In the genomic region with DNA sequence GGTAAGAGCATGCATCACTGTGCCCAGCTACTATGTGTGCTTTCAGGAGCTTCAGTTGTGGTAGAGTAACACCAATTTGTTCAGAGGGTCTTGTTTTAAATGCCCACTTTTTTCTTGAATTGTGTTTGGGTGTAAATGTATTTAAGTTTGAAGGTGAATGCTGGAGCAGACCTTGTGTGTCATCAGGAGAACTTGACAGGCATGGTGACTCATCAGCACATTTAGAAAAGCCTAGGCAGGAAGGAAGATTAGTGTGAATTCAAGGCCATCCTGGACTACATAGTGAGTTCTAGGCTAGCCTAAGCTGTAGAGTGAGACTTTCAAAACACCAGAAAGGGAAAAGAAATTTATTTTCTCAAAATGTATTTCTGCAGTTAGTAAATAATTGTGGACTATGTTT, we compare ENCODE assay signal across 32 mouse cellular contexts. TPM values are rescaled to one million over a fixed set of nuclear protein-coding genes. Genes with fewer than 3 reads are reported as not detected.
DNase-seq lines count a peak whose midpoint lies in the region; ATAC-seq and TF ChIP-seq lines count a peak whose summit lies in the region.
"Had no signal": no experiment of that assay in that cellular context is flagged by ENCODE, and none has a peak within 500 bp of the region (broad histone marks: within the 10 kb centered on the region; RNA-seq: fewer than 3 reads in every experiment).

No protein-coding gene starts in this region.

- TF ChIP-seq CTCF in gastrocnemius, adult 2 months (IDR thresholded peaks at IDR 0.05), result no peak
- no peak for TF ChIP-seq CTCF in liver, postnatal 0 days (IDR thresholded peaks at IDR 0.05; ENCODE audit: low read depth)
- TF ChIP-seq CTCF in forebrain, postnatal 0 days (IDR thresholded peaks at IDR 0.05; ENCODE audit: low read depth), result no peak
- TF ChIP-seq CTCF in layer of hippocampus, adult 2 months (conservative IDR thresholded peaks at IDR 0.05), result no peak

- peak overlapping the region; percentile 38; the same call in 1 of the 2 replicates for H3K27ac ChIP-seq in gastrocnemius, adult 2 months
- no peak overlapping the region for H3K27ac ChIP-seq in liver, embryonic 11.5 days (ENCODE audit: low read depth, low read length)
- no peak overlapping the region for H3K27ac ChIP-seq in liver, postnatal 0 days (ENCODE audit: low read depth)
- no peak overlapping the region for H3K27ac ChIP-seq in forebrain, postnatal 0 days (ENCODE audit: low read depth, low read length)
- no peak overlapping the region for H3K27ac ChIP-seq in layer of hippocampus, adult 2 months
- H3K27ac ChIP-seq: embryonic facial prominence, embryonic 10.5 days; embryonic facial prominence, embryonic 13.5 days; forebrain, embryonic 12.5 days; forebrain, embryonic 15.5 days; heart, embryonic 15.5 days; hindbrain, embryonic 14.5 days; hindbrain, postnatal 0 days had no signal

- DNase-seq in gastrocnemius, adult 2 months, result no peak
- DNase-seq in gastrocnemius, postnatal 25 days, result no peak
- DNase-seq in liver, embryonic 11.5 days (ENCODE audit: low spot score), result no peak
- DNase-seq in liver, postnatal 0 days, result no peak
- DNase-seq in 416B (ENCODE audit: low read depth), result peak; percentile 81
- DNase-seq in brain, adult 2 months (ENCODE audit: low read depth, low spot score), result peak; percentile 41
- no peak for DNase-seq in forebrain, postnatal 0 days
- DNase-seq in layer of hippocampus, adult 2 months (ENCODE audit: low spot score in 2 of 2), result no peak
- DNase-seq: adrenal gland, adult 8-10 months; adrenal gland, postnatal 36 days; B cell, adult 2 months; cerebellum, adult 11 months; cerebellum, adult 2 months; cerebellum, postnatal 10 days; cerebellum, postnatal 36 days; embryo, embryonic 11 days; gastrocnemius, postnatal 14 days; heart, postnatal 14 days; heart, postnatal 4 days; kidney, adult 18-20 months had no signal

- H3K9ac ChIP-seq in liver, embryonic 11.5 days (ENCODE audit: low read depth, low read length), result no peak overlapping the region
- H3K9ac ChIP-seq in liver, postnatal 0 days (replicated peaks), result no peak overlapping the region
- H3K9ac ChIP-seq in forebrain, postnatal 0 days, result no peak overlapping the region
- H3K9ac ChIP-seq: embryonic facial prominence, embryonic 13.5 days; forebrain, embryonic 12.5 days; forebrain, embryonic 15.5 days; heart, embryonic 15.5 days; hindbrain, embryonic 14.5 days had no signal

- no peaks in the 10 kb centered on the region for H3K36me3 ChIP-seq in liver, embryonic 11.5 days (ENCODE audit: control insufficient read depth, insufficient read depth, low read length)
- no peaks in the 10 kb centered on the region for H3K36me3 ChIP-seq in liver, postnatal 0 days (replicated peaks; ENCODE audit: insufficient read depth, low read length)
- H3K36me3 ChIP-seq in forebrain, postnatal 0 days (ENCODE audit: insufficient read depth), result no peaks in the 10 kb centered on the region
- H3K36me3 ChIP-seq: embryonic facial prominence, embryonic 13.5 days; forebrain, embryonic 12.5 days; forebrain, embryonic 15.5 days; heart, embryonic 15.5 days had no signal

- no peak for TF ChIP-seq EP300 in liver, postnatal 0 days (IDR thresholded peaks at IDR 0.05; ENCODE audit: low read depth)

- H3K9me3 ChIP-seq in liver, embryonic 11.5 days (ENCODE audit: control insufficient read depth, low read length), result no peaks in the 10 kb centered on the region
- H3K9me3 ChIP-seq in liver, postnatal 0 days (ENCODE audit: low read length), result no peaks in the 10 kb centered on the region
- H3K9me3 ChIP-seq in forebrain, postnatal 0 days (ENCODE audit: low read length), result no peaks in the 10 kb centered on the region
- H3K9me3 ChIP-seq: embryonic facial prominence, embryonic 10.5 days; embryonic facial prominence, embryonic 13.5 days; forebrain, embryonic 12.5 days; forebrain, embryonic 15.5 days; G1E; heart, embryonic 15.5 days had no signal

- no peak for ATAC-seq in liver, embryonic 11.5 days (replicated peaks; ENCODE audit: low FRiP score)
- ATAC-seq in liver, postnatal 0 days, result no peak
- no peak for ATAC-seq in forebrain, postnatal 0 days
- ATAC-seq: forebrain, embryonic 15.5 days; hindbrain, postnatal 0 days; inflammation-experienced regulatory T-cells, adult 6 months; intestine, embryonic 16.5 days had no signal

- H3K4me2 ChIP-seq in liver, embryonic 11.5 days, result peak overlapping the region; percentile 17; the same call in 1 of the 2 replicates
- no peak overlapping the region for H3K4me2 ChIP-seq in liver, postnatal 0 days (ENCODE audit: low read depth, low read length)
- no peak overlapping the region for H3K4me2 ChIP-seq in forebrain, postnatal 0 days (ENCODE audit: low read depth)
- H3K4me2 ChIP-seq: embryonic facial prominence, embryonic 13.5 days; forebrain, embryonic 12.5 days; forebrain, embryonic 15.5 days; heart, embryonic 11.5 days; heart, embryonic 15.5 days; hindbrain, embryonic 14.5 days had no signal

- H3K4me3 ChIP-seq in gastrocnemius, adult 2 months, result no peak overlapping the region
- no peak overlapping the region for H3K4me3 ChIP-seq in liver, embryonic 11.5 days (ENCODE audit: low read depth, low read length)
- no peak overlapping the region for H3K4me3 ChIP-seq in liver, postnatal 0 days (ENCODE audit: low read depth, low read length)
- H3K4me3 ChIP-seq in forebrain, postnatal 0 days (ENCODE audit: low read depth, low read length), result no peak overlapping the region
- H3K4me3 ChIP-seq in layer of hippocampus, adult 2 months, result no peak overlapping the region
- H3K4me3 ChIP-seq: embryonic facial prominence, embryonic 10.5 days; embryonic facial prominence, embryonic 13.5 days; forebrain, embryonic 12.5 days; forebrain, embryonic 15.5 days; heart, embryonic 15.5 days had no signal

- peaks cover 18% of the 10 kb centered on the region for H3K4me1 ChIP-seq in liver, embryonic 11.5 days (replicated peaks; ENCODE audit: control insufficient read depth, insufficient read depth, low read length)
- H3K4me1 ChIP-seq in liver, postnatal 0 days (ENCODE audit: insufficient read depth), result peaks cover 23% of the 10 kb centered on the region
- peaks cover 25% of the 10 kb centered on the region; the same call in 1 of the 2 replicates for H3K4me1 ChIP-seq in forebrain, postnatal 0 days (ENCODE audit: insufficient read depth)

- H3K27me3 ChIP-seq in liver, embryonic 11.5 days (replicated peaks; ENCODE audit: control insufficient read depth, insufficient read depth, low read length), result no peaks in the 10 kb centered on the region
- no peaks in the 10 kb centered on the region for H3K27me3 ChIP-seq in liver, postnatal 0 days (ENCODE audit: insufficient read depth, low read length)
- H3K27me3 ChIP-seq in forebrain, postnatal 0 days (ENCODE audit: insufficient read depth, low read length), result no peaks in the 10 kb centered on the region
- H3K27me3 ChIP-seq: CH12.LX; embryonic facial prominence, embryonic 13.5 days; forebrain, embryonic 12.5 days; forebrain, embryonic 15.5 days; heart, embryonic 15.5 days had no signal

- intact Hi-C loops in gastrocnemius, adult 2 months (cut with DNase I), result loop anchor here (5.0 kb wide), 1 partner anchor 39 kb away; no protein-coding TSS in a partner anchor

RNA-seq across cellular contexts. Expression of a gene that starts 2.8 kb away (rescaled TPM):
- 10 to 100 TPM; 65.5 to 79.9 TPM for total RNA-seq in gastrocnemius, adult 2 months (2021)
- 10 to 100 TPM; 65.7 to 75.2 TPM for total RNA-seq in gastrocnemius, postnatal 25 days (2021)
- 205 and 214 TPM in 2 replicates for polyA plus RNA-seq in liver, embryonic 11.5 days (2014; fragmentation: Nextera tagmentation; extraction: Ambion mirVana)
- polyA plus RNA-seq in liver, postnatal 0 days (2015; fragmentation: Nextera tagmentation; extraction: Ambion mirVana), result 59.1 and 60.9 TPM in 2 replicates
- total RNA-seq in forebrain, postnatal 0 days (2014; rRNA removed), result 76.2 and 83.0 TPM in 2 replicates
- 127 and 141 TPM in 2 replicates for polyA plus RNA-seq in forebrain, postnatal 0 days (2015; fragmentation: Nextera tagmentation; extraction: Ambion mirVana)
- 100 to 1,000 TPM; 107 to 108 TPM for total RNA-seq in layer of hippocampus, adult 2 months (2021)

RNA-seq across cellular contexts. Expression of a gene that starts 3.3 kb away (rescaled TPM):
- total RNA-seq in gastrocnemius, adult 2 months (2021), result 10 to 100 TPM; 34.2 to 35.6 TPM
- 10 to 100 TPM; 22.9 to 23.9 TPM for total RNA-seq in gastrocnemius, postnatal 25 days (2021)
- 11.1 and 13.4 TPM in 2 replicates for polyA plus RNA-seq in liver, embryonic 11.5 days (2014; fragmentation: Nextera tagmentation; extraction: Ambion mirVana)
- polyA plus RNA-seq in liver, postnatal 0 days (2015; fragmentation: Nextera tagmentation; extraction: Ambion mirVana), result 3.7 and 4.1 TPM in 2 replicates
- 25.9 and 28.9 TPM in 2 replicates for total RNA-seq in forebrain, postnatal 0 days (2014; rRNA removed)
- polyA plus RNA-seq in forebrain, postnatal 0 days (2015; fragmentation: Nextera tagmentation; extraction: Ambion mirVana), result 6.8 and 12.8 TPM in 2 replicates
- 10 to 100 TPM; 88.9 to 94.5 TPM for total RNA-seq in layer of hippocampus, adult 2 months (2021)

RNA-seq across cellular contexts. Expression of a gene that starts 39.9 kb away (rescaled TPM):
- total RNA-seq in gastrocnemius, adult 2 months (2021), result 1 to 10 TPM; 7.0 to 8.6 TPM
- 1 to 10 TPM; 6.6 to 9.8 TPM for total RNA-seq in gastrocnemius, postnatal 25 days (2021)
- 49.1 and 51.5 TPM in 2 replicates for polyA plus RNA-seq in liver, embryonic 11.5 days (2014; fragmentation: Nextera tagmentation; extraction: Ambion mirVana)
- polyA plus RNA-seq in liver, postnatal 0 days (2015; fragmentation: Nextera tagmentation; extraction: Ambion mirVana), result 9.8 and 9.9 TPM in 2 replicates
- total RNA-seq in forebrain, postnatal 0 days (2014; rRNA removed), result 36.8 and 37.3 TPM in 2 replicates
- 40.6 and 41.1 TPM in 2 replicates for polyA plus RNA-seq in forebrain, postnatal 0 days (2015; fragmentation: Nextera tagmentation; extraction: Ambion mirVana)
- total RNA-seq in layer of hippocampus, adult 2 months (2021), result 10 to 100 TPM; 22.5 to 25.0 TPM

Comparison
In these comparisons a context has a peak if more than half of its experiments do, and no peak if none do; other contexts are left out.
1. DNase-seq: peak in 416B (single experiment) and brain, adult 2 months (single experiment); none in gastrocnemius, adult 2 months (single experiment), gastrocnemius, postnatal 25 days (single experiment), liver, embryonic 11.5 days (single experiment), liver, postnatal 0 days (single experiment), forebrain, postnatal 0 days (single experiment) and layer of hippocampus, adult 2 months (0 of 2).